Mouse (Mus musculus): ENCODE results near the gene Fam167b.

Fam167b gene

DNA sequence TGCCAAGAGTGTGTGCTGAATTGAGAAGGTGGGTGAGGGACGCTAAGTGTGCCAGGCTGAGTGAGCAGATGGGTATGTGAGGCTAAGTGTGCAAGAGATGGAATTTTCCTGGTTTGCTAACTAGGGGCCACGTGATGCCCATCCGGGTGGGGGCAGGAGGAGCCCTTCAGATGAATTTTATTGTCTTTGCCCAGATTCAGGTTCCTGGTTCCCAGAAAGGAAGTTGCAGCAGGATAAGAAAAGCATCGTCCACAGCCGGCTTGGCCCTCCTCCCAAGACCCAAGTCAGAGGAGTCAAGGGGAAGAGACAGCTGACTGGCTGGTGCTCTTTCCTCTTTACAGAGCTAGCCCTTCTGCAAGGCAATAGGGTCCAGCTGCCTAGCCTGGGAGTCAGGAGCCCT lies at the start of gene Fam167b:
Fam167b (minus strand) TSS at position 84 of the 400 bp plus-strand sequence.
- in situ Hi-C loops (cut with MseI, MboI) = no loop called here

DNA sequence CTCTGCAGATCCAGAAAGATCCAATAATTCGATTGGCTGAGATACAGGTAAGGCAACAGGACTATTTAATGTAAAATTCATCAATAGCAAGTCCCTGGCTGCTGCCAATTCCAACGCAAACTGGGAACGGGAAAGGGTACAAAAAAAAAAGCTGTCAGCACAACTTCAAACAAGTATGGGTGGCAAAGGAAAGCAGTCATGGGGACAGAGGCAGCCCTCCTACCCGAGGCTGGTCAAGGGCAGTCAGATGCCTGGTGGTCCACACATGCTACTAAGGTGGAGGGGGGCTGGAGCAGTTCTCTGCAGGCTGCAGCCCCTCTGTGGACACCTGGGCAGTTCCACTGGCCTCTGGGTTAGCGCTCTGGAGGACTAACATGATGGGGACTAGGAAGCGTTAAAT lies 47.7 kb upstream of the Fam167b start:
- in situ Hi-C loops (cut with MseI, MboI) = no loop called here

DNA sequence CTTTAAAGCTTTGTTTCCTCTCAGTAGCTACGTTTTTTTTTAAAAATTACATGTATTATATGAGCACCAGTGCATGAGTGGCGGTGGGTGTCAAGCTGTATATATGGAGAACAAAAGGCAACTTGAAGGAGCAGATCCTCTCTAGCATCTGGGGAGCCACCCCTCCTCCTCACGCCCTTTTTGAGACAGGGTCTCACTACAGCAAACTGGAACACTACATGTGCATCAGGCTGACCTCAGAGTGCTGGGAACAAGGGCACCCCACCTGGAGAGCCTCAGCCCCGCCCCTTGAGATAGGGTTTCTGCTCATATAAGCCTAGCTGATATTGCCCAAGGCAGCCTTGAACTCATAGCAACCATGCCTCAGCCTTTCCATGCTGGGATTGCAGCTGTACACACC lies 47.1 kb upstream of the Fam167b start:
- in situ Hi-C loops (cut with MseI, MboI) = no loop called here

DNA sequence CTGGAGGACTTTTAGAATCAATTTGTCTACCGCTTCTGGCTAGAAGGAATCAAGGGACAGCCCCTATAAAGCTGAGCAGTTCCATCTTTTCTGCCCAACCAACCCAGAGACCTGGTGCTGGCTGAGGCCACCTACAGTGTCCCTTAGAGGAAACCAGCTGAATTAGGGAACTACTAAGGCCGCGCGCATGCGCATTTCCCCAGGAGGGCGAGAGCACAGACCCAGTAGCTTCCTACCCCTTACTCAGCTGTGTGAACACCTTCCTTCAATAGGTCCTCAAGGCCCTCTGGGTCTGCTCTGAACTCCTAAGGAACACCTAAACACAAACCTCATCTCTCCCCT lies 46.7 kb upstream of the Fam167b start:
- in situ Hi-C loops (cut with MseI, MboI) = no loop called here

DNA sequence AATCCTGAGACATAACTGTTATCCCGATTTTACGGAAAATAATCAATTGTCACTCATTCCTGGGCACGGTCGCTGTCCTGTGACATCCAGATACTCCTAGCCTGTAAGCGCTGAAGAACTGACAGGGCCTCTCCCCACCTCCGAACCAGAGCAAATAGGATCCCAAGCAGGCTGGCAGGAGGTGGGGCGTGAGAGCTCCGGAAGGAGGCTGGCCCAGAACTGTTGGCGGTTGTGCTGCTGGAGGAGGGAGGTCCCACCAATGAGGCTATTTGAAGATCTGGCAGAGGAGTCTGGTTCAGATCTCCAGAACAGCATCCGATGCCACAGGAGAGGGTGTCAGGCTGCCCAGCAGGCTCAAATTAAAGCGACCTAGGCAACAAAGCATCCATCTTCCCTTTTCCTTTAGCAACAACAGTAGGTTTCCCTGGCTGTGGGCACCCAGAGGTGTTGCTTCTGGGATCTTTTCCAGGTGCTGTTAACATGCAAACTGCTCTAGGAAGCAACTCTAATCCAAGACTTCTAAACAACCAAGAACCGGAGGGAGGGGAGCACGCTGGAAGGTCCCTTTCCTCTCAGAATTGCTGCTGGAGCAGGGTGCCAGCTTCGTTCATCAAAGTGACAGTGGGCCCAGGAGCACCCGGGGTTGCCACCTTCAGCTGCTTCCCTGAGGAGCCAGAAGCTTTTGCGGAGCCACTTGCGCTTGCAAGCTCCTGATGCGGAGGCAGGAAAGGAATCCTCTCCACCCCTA lies 46.1 kb upstream of the Fam167b start:
- in situ Hi-C loops (cut with MseI, MboI) = no loop called here

DNA sequence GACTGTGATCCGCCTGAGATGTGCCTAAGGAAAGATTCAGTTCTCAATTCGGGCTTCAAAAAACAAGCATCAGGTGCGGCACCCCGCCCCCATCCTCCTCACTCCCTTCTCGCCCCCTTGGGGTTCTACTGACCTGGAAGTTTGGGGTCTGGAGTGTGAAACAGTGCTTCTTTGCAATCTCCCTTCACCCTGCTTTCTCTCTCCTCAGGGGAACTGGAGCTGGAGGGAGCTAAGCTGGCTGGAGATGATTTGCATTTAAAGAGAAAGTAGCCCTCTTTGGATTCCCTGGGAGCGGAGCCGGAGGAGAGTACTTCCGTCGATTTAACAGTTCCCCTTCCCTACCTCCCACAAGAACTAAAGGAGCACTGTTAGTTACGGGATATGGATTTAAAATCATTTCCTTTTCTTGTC lies 45.3 kb upstream of the Fam167b start, which contains the start of gene Ccdc28b:
Ccdc28b (minus strand) TSS at position 267 of the 411 bp plus-strand sequence.
- in situ Hi-C loops (cut with MseI, MboI) = no loop called here

DNA sequence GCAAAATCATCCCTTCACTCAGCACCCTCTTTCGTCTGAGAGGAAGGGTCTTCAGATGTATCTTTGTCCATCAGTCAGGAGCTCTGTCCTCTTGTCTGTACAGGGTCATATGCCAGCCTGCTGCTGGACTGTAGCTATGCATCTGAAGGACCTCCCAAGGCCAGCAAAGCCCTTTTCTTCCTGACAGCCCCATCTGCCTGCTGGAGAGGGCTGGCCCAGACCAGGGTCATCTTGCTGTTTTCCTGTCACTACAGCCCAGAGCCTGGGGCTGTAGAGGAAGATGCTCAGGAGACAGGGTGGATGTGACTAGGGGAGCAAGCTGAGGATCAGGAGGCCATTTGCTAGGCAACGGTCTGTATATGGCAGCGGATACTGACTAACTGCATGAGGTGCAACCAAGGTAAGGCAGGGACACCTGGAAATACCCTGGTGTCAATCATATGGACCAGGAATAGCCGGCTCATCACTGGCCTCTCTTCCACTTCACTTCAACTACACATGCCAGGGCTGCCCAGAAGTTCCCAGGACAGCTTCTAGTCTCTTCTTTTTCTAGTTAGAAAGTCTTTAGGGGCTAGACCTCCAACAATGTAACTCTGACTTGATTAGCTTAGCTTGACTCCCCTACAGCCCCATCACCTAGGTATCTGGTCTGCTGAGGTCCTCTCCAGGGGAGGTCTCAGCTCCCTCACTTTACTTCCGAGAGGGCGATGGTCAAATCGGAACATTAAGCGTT lies 44.6 kb upstream of the Fam167b start:
- in situ Hi-C loops (cut with MseI, MboI) = no loop called here

DNA sequence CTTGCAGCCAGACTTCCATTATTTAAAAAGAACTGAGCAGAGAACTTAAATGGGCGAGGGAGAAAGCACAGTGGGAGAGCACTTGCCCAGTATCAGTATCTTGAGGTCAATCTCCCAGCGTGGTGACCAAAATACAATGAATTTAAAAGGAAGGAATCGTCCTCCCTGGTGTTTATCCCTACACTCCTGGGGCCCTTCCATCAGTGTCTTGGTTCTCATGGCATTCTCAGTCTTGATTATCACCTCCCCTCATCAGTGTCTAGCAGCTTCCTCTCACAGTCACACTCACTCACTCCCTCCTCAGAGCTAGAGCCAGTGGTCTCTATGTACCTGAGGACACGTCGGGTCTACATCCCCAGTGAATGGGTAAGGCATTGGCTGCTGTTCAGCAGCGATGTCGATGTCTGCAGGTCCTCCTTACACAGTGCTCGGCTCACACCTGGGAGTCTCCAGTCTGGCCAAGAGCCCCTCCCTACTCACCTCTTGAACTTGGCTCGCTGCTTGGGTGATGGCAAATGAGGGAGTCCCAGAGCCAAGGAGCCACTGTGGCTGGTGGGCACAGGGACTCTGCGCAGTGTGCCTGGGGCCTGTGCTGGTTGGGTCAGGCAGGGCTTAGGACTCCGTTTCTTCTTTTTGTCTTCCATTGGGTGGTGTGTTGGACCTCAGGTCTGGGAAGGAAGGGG lies 43.9 kb upstream of the Fam167b start:
- in situ Hi-C loops (cut with MseI, MboI) = no loop called here

DNA sequence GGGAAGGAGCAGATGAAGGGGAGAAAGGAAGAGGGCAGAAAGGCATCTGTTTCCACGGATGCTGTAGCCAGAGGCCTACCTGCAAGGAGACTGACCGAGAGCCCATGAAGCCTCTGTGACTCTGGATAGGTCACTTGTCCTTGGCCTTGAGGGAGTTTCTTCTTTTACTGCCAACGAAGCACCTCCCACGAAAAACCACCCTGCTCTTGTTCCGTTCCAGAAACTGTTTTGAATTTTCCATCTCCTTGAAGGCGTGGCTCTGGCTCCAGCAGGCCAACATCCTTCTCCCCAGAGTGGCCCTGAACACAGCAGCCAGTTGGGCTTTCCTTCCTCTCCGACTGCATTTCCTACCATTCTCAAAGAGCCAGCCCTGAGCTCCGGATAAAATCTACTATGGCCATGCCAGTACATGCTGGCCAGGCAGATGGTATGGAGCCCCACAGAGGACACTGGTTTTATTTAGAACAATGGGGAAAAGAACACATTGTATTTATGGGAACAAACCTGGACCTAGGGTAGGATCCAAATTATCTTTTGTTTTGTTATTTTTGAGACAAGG lies 43.0 kb upstream of the Fam167b start:
- in situ Hi-C loops (cut with MseI, MboI) = no loop called here

DNA sequence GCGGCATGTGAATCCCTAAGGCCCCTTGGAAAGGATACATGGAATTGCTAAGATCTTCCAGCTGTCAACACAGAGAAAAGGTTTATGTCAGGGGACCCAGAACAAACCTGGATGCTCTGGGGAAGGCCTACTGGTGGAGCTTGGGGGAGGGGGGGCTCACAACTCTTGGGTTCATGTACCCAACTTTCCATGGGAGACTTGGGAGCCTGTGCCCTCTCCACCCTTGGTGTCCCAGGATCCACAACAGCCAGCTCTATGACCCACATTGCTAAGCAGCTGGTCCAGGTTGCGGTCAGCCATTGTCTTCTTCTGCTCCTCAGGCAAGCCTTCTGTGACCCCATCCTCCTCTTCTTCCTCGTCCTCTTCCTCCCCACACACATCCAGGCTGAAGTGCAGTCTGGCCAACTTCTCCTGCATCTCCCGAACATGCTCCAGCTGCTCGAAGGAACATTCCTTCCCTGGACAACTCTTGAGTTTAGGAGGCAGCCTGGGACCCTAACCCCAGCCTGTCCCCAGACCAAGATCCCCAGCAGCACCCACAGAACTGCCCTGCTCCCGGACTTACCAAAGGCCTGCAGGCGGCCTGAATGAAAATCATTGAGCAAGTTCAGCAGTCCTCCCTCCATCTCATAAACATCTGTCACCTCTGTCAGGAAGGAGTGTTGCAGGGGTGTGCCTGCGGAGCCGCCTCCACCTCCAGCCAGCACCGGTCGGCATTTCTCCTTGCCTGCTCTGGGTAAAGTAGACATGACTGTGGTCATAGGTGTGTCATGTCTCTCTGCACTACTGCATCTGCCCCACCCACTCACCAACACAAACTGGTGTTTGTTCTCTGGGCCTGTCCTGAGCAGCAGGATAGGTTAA lies 42.3 kb upstream of the Fam167b start:
- in situ Hi-C loops (cut with MseI, MboI) = no loop called here

DNA sequence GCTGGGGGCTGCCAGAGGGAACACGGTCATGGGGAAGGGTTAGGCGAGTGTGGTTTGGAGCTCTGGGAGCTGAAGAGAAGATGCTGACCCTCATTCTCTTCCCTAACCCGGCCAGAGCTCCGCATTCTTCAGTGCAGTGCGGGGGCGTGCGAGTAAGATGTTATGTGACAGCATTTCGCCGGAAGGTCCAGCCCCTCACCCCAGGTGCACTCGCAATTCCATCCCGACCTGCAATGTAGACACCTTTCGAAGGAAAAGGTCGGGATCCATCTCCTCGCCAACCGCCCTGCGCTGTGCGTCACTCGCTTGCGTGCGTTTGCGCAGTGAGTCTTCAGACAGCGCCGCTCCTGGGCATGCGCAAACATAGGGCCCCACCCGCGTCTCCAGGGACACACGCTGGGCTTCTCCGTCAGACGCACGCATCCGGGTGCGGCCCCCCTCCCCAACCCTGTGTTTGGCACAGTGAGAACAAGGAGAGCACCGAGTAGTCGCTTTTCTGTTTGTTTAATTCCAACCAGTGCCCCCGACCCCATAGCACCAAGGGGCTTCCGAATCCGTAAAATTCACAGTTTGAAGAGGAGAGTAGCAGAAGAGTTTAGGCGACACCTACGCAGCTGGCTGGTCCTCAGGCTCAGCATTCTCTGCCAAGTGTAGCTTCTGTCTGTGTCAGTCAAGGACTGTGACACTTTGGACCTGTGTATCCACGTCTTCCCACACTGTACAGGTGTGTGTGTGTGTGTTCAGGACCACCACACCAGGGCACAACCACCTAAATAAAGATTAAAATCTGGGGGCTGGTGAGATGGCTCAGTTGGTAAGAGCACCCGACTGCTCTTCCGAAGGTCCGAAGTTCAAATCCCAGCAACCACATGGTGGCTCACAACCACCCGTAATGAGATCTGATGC lies 40.7 kb upstream of the Fam167b start, which contains the start of gene Iqcc:
Iqcc (minus strand) TSS at position 314 of the 906 bp plus-strand sequence.
- in situ Hi-C loops (cut with MseI, MboI) = no loop called here

DNA sequence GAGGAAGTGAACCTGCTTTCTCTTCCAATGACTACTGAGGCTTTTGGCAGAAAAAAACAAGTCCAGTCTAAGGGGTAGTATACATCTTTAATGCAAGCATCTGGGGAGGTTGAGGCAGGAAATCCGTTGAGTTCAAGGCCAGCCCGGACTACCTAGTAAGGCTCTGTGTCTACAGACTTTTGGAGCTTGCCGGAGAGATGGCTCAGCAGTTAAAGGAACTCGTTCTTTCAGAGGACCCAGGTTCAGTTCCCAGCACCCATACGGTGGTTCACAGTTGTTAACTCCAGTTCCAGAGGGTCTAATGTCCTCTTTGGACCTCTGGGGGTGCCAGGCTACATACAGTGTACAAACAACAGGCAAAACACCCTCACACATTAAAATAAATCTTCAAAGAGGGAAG lies 39.7 kb upstream of the Fam167b start:
- in situ Hi-C loops (cut with MseI, MboI) = no loop called here

DNA sequence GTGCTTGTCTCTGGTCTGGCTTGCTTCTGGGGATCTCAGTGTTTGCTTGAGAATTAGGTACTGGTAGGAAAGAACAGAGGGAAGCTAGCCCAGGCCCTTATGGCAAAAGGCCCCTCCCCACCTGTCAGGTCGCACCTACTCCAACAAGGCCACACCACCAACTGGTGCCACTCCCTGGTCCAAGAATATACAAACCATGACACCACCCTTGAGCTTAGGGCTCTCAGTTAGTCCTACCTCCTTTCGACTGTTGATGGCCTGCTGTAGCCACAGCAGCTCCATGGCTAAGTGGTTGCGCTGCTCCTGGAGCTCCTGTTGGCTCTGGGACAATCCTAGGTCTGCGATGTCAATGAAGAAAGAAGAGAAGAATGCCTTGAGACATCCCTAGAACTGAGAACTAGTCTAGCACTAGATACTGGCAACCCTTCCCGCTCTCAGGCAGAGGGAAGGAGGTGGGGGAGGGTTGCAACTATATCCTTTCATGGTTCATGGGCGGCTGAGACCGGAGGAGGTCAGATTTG lies 38.8 kb upstream of the Fam167b start:
- in situ Hi-C loops (cut with MseI, MboI) = no loop called here

DNA sequence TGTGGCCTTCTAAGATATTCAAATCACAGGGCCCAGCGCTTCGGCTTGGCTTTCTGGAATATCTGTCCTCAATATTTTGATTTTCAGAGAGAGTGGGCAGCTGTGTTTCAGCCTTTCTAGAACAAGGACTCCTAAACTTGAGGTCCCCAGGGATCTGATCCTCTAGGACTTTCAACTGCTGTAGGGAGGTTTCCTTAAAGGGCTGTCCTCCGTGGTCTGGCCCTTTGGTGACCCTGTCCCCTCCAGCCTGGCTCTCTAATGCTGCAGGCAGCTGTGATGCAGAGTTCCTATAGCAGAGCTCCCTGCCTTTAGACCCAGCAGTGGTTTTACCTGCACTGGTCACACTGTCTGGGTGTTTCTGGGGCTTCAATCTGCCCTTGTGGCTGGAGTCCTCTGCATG lies 38.3 kb upstream of the Fam167b start:
- in situ Hi-C loops (cut with MseI, MboI) = no loop called here

DNA sequence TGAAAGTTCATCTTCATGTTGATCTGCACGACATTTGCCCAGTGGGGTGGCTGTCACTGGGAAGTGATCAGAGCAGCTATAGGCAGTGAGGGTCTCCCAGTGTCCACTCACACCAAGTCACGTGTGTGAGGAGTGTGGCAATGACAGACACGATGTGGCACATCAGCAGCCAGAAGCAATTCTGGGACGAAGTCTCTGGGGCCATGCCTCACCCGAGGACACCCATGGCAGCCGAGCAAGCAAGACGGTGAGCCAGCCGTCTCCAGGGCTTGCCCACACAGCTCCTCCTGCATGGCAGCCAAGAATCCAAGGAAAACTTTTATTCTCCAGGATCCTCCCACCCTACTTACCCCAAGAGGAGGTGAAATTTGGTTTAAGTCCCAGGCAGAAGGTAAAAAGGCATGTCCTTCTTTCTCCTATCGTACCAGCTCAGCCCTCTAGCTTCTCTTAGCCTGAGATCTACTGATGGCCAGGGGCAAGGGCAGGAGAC lies 37.5 kb upstream of the Fam167b start:
- in situ Hi-C loops (cut with MseI, MboI) = no loop called here

DNA sequence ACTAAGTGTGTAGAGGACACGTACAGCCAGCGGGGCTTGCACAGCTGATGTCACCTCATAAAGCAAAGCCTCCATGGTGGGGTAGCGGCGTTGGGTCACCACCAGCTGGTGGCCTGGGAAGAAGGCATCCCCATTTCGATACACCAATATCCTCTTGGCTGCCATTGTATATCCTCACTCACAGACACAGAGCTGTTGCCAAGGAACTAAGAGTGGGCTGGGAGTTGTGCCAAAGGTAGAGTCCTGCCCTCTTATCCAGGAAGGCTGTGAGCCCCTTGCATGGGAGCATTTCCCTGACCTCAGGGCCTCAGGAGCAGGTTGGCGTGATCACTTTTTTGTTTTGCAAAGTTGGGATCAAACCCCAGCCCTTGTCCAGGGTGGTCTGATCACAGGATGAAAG lies 35.7 kb upstream of the Fam167b start, which contains the start of gene Dcdc2b:
Dcdc2b (minus strand) TSS at position 165 of the 400 bp plus-strand sequence.
- in situ Hi-C loops (cut with MseI, MboI) = no loop called here

DNA sequence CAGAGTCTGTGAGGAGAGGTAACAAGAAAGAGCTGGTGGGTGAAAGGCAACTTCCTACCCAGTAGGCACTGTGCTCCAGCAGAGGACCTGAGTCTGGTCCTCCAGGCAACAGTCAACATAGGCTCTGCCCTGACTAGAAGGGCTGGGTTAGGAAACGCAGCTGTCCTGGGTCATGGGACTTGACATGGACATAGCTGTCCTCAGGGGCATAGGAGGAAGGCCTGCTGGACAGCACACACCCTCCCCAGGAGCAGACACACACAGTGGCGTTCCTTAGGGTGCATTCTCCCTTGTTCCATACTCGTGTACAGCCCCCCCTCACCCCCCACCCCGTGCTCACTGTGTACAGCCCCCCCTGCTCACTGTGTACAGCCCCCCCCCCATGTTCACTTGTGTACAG lies 32.1 kb upstream of the Fam167b start:
- in situ Hi-C loops (cut with MseI, MboI) = no loop called here

DNA sequence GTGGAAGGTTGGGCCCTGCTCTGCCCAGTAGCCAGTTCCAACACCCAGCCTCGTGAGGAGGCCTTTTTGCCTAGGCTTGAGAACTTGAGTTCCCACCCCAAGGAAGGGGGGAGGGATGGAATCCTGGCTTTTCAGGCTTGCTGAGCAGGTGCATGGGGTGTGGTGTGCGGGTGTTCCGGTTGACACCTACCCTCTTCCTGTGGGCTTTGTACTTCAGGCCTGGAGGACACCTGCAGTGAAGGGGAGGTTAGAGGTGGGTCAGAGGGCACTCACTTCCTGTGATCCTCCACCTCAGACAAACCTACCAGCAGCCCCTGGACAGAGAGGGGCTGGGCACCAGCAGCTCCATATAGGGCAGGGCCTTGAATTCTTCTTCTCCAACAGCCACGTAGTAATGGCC lies 31.7 kb upstream of the Fam167b start:
- in situ Hi-C loops (cut with MseI, MboI) = no loop called here

DNA sequence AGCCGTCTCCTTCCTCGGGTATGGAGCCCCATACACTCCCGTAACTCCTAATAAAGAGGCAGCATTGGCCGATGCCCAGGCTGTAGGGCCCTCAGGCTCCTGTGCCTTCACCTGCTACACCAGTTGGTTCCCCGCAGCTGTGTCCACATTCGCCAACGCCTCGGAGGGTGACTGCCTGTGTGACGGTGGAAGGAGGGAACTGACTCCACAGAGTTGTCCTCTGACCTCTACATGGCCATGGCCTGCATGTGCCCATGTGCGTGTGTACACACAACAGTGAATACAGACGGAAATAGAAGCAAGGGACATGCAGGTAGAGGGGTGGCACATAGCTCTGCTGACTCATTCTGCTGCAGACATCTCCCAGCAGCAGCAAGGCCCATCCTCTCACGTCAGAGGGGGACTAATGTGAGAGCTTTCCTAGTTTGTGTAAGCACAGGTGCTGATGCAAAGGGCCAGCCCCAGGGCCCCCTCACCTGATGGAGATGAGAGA lies 30.8 kb upstream of the Fam167b start:
- in situ Hi-C loops (cut with MseI, MboI) = no loop called here
